Mouse (Mus musculus) cerebellum, adult 8-10 months (tissue): ENCODE data around the gene Ppp1r35.

Source experiments
- DNase-seq: peaks from one replicate; pipeline ENCODE4 v3.0.0; 2022

Ppp1r35 gene

GRCm38 (mm10) chr5:137783901-137784540 is 5.4 kb downstream of the Ppp1r35 start:
- DNase-seq, result no peak

DNA sequence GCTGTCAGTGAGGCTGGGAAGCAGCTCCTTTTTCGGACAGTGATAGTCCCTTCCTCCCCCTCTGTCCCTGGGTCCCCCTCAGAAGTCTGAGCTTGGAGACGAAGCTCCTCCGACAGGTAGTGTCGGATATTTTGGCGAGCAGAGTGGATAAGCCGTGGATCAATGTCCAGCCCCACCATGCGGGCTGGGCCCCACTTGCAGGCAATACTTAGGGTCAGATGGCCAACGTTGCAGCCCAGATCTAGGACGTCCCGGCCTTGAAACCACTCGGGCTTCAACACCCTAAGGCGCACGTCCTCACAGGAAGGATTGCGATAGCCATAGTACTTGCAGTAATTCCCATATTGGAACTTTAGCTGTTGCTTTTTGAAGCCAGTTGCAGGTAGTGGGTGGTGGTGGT is 5.9 kb downstream of the Ppp1r35 start:
- DNase-seq, result no peak

- no peak for DNase-seq
Measured at GRCm38 (mm10) chr5:137785164-137786031, 6.7 kb downstream of the Ppp1r35 start.

DNA sequence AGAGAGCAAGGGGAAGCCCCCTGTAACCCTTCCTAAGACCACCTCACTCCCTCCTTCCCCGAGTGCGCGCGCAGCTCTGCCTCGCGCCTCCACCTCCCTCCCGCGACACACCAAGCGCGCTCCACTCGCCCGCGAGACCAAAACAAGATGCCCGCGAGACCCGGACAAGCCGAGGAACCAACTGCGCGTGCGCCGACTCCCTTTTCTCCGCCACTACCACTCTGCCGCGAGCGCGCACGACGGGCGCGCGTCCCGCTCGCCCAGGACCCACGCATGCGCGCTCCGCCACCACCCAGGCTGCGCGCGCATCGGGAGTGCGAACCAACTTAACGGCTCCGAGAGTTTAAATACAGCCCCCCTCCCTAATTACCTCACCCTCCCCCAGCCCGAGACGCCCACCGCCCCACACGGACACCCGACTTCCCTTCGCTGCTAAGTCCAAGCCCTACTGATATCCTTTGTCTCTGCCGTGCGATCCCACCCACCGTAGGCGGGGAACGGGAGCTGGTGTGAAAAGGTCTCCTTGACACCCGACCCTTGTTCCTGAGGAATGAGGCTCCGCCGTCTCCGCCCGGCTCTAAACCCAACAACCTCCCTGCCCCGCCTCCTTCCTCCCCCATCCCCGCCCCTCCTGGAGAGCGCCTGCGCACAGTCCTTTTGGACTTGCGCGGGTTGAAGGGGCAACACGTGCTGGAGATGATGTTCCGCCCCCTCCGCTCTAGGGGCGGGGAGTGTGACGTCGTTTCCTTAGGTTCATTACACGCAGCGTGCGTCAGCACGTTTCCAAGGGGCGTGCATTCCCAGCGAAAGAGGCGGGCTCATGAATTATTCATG is 7.7 kb downstream of the Ppp1r35 start:
- DNase-seq, result peak; percentile 99

GRCm38 (mm10) chr5:137787151-137787928 is 8.7 kb downstream of the Ppp1r35 start, which contains the start of the genes Mepce and Zcwpw1:
Gene Mepce (minus strand): TSS chr5:137787655.
Gene Zcwpw1 (plus strand): TSS chr5:137787798.
- peak; percentile 97 for DNase-seq

DNA sequence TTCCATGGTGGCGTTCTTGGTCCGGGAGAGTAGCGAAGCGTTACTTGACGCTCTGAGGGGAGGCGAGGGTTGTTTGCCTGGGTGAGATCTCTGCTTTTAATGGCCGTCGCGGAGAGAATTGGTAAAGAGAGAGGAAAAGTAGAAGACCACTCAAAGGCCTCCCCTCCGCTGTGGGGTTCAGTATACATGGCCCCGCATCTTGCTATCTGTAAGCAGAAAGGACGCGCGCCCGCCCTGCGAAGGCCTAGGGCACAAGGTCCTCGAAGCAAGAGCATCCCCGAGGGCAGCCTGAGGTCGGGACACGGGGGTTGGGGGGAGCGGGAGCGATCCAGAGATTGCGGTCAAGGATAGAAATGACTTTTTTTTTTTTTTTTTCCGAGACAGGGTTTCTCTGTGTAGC is 9.5 kb downstream of the Ppp1r35 start:
- peak; percentile 61 for DNase-seq

GRCm38 (mm10) chr5:137788946-137789531 is 10.4 kb downstream of the Ppp1r35 start:
- no peak for DNase-seq

DNA sequence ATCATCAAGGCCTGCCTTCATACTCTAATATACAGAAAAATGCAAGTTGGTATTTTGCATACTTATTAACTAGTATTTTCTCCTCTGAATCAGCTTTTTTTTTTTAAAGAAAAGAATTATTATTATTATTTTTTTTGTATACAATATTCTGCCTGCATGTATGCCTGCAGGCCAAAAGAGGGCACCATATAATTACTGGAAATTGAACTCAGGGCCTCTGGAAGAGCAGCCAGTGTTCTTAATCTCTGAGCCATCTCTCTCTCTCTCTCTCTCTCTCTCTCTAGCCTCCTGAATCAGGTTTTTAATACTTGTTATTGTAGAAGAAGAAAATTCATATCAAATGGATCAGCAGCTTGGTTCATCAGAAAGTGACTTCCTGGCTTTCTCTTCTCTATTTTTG is 12.9 kb downstream of the Ppp1r35 start:
- DNase-seq, result no peak

DNA sequence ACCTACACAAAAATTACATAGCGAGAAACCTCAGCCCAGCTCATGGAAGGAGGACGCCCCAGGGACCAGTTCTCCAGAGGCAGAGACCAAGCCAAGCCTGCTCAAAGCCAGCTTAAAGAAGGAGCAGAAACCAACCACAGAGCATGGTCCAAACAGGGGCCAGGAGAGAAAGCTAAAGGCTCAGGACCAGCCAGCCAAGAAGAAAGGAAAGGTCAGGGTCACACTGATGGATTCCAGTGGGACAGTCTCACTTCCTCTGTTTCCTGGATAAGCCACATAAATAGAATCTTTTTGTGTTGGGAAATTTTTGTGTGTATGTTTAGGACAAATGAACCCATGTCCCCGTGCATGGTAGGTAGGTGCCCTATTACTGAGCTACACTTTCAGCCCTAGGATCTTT is 18.0 kb downstream of the Ppp1r35 start:
- DNase-seq, result no peak

GRCm38 (mm10) chr5:137800917-137801316 is 22.3 kb downstream of the Ppp1r35 start:
- no peak for DNase-seq

- DNase-seq, result no peak
Measured at GRCm38 (mm10) chr5:137806158-137806557, 27.5 kb downstream of the Ppp1r35 start.

GRCm38 (mm10) chr5:137808316-137808715 is 29.7 kb downstream of the Ppp1r35 start:
- DNase-seq, result no peak

DNA sequence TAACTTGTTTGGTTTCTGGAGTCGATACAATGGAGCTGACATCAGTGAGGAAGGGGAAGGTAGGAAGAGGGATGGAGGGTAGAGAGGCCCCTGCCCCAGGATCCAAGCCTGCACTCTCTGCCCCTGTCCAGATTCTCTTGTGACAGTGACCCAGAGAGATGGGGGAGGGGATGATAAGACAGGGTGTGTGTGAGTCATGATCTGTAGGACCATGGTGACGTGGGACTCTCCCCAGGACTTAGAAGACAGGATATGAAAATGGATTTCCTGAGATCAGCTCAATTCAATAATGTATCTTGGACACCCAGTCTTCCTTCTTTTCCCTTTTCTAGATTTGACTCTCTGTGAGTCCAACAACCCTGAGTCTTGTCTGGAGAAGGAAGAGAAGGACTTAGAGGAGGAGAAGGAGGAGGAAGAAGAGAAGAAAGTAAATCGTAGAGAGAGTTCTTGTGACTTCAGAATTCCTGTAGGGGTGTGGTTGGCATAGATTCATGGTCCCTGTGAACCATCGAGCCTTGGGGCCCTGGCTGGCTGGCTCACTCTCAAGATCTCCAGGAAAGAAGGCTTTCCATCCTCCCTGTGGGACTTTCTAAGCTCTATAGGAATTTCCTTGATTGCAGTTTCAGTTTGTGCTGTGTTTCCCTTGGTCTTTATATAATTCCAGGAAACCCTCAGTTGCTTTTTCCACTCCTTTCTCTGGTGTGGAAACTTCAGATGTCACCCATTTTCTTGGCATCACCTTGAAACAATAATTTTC is 39.0 kb downstream of the Ppp1r35 start:
- no peak for DNase-seq

DNA sequence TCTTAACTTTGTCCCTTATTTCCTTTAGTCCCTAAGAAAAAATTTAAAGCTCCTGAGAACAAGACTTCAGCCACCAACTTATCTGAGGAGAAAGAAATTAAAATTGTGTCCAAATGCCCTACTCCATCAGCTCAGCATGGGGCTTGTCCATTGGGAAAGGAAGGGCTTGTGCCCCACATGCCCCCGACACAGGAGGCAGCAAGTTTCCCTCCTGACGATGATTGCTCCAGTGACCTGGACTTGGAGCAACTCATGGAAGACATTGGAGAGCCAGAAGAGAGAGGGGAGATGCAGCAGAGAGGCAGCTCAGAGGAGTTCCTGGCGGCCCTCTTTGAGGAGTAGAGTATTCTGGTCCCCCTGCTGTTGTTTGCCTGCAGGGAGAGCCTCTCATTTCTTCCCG is 43.5 kb downstream of the Ppp1r35 start:
- DNase-seq, result no peak

GRCm38 (mm10) chr5:137822602-137823001 is 44.0 kb downstream of the Ppp1r35 start:
- DNase-seq, result no peak

- no peak for DNase-seq
Measured at GRCm38 (mm10) chr5:137823455-137824045, 44.9 kb downstream of the Ppp1r35 start.

GRCm38 (mm10) chr5:137825030-137825429 is 46.4 kb downstream of the Ppp1r35 start:
- DNase-seq, result no peak

- no peak for DNase-seq
Measured at GRCm38 (mm10) chr5:137825971-137826370, 47.3 kb downstream of the Ppp1r35 start.

- no peak for DNase-seq
Measured at GRCm38 (mm10) chr5:137826421-137826820, 47.8 kb downstream of the Ppp1r35 start.

GRCm38 (mm10) chr5:137828694-137829093 is 50.0 kb downstream of the Ppp1r35 start:
- no peak for DNase-seq
